Mouse (Mus musculus): ENCODE data around the gene Grik5. TPM values are rescaled to one million over a fixed set of nuclear protein-coding genes. Genes with fewer than 3 reads are reported as not detected.

The Grik5 gene
- total RNA-seq (2018; cell fraction: chromatin; rRNA removed), result 10 to 100 TPM in 2 of 26 experiments, 1 to 10 TPM in 24; 4.0 to 11.9 (median 6.7) TPM
- total RNA-seq (2018; cell fraction: cytosol; rRNA removed), result under 1 TPM in 25 of 26 experiments, not detected in 1; 0.07 to 0.39 (median 0.15) TPM
- 1 to 10 TPM in 25 of 26 experiments, under 1 TPM in 1; 0.97 to 7.7 (median 3.3) TPM for total RNA-seq (2018; cell fraction: nucleus; rRNA removed)
- polyA plus RNA-seq (2018), result 0.22 to 0.47 TPM (median 0.26 TPM) in 3 replicates

DNA sequence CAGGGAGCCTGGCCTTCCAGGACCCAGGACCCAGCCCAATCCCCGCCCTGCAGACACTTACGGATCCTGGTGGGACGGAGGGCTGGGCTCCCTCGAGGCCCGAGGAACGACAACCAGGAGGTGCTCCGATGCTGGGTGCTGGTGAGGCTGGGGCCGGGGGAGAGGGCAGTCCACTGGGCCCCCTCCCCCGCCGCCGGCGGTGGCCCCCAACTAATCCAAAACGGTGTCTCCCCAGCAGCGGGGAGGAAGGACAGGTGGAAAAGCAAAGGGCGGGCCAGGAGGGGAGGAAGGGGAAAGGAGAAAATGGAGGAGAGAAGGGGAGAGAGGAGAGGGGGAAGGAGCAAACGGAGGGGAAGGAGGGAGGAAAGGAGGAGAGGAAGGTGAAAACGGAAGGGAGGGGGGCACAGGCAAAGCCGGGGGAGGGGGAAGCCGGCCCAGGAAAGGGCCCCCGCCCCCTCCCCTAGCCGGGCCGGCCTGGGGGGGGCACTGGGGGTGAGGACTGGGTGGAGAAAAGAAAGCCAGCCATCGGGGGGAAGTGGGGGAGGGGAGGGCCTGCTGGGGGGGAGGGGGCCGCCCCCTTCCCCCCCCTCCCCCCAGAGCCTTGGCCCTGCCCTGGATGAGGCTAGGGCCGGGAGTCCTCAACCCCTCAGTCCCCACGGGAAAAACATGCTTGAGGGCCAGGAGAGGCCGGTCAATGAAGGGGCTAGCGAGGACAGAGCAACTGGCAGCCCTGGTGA lies at the start of gene Grik5, which contains the start of gene Zfp574:
Gene Grik5, minus strand, starts transcription at position 368 of the 737 bp plus-strand sequence.
Gene Zfp574, plus strand, starts transcription at position 589 of the 737 bp plus-strand sequence.
- no peaks in the 10 kb centered on the region for H3K36me3 ChIP-seq (ENCODE audit: inconsistent target)
- no peaks in the 10 kb centered on the region for H3K79me2 ChIP-seq (ENCODE audit: inconsistent target)
- 17% methylated on average over 12 of the region's 28 CpGs for WGBS (ENCODE audit: missing documents)
- H3K27ac ChIP-seq, result no peak within 1 kb of the TSS
- no peak within 1 kb of the TSS for H3K4me3 ChIP-seq (ENCODE audit: inconsistent target)

DNA sequence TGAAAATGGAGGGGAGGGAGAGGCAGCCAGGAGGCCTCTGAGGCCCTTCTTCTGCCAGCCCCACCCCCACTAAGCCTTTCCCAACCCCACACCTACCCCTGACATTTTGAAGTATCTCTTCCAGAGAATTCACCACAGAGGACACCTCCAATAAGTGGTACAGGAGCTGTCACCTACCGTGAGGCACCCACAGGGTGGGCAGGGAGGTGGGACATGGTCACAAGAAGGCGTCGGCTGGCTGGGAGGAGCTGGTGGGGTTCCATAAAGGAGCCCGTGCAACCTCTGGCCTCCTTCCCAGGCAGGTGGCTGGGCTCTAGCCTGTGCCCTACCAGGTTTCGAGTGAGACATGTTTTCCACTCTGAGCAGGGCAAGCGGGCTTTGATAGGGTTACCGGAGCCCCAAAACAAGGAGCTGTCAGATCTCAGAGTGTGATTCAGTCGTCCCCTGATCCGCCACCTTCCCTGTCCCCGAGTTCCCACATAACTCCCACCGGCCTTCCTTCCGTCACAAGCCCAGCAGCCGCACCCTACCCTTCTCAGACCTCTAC lies 49.2 kb upstream of the Grik5 start:
- peaks cover 10% of the 10 kb centered on the region; the same call in 1 of the 2 replicates for H3K36me3 ChIP-seq (ENCODE audit: inconsistent target)
- no peak overlapping the region for H3K4me3 ChIP-seq (ENCODE audit: inconsistent target)
- 81% methylated on average over 13 of the region's 13 CpGs for WGBS (ENCODE audit: missing documents)
- no peak overlapping the region; the same call in 1 of the 2 replicates for H3K27ac ChIP-seq
- H3K79me2 ChIP-seq (ENCODE audit: inconsistent target), result peaks cover 54% of the 10 kb centered on the region; the same call in 1 of the 2 replicates

DNA sequence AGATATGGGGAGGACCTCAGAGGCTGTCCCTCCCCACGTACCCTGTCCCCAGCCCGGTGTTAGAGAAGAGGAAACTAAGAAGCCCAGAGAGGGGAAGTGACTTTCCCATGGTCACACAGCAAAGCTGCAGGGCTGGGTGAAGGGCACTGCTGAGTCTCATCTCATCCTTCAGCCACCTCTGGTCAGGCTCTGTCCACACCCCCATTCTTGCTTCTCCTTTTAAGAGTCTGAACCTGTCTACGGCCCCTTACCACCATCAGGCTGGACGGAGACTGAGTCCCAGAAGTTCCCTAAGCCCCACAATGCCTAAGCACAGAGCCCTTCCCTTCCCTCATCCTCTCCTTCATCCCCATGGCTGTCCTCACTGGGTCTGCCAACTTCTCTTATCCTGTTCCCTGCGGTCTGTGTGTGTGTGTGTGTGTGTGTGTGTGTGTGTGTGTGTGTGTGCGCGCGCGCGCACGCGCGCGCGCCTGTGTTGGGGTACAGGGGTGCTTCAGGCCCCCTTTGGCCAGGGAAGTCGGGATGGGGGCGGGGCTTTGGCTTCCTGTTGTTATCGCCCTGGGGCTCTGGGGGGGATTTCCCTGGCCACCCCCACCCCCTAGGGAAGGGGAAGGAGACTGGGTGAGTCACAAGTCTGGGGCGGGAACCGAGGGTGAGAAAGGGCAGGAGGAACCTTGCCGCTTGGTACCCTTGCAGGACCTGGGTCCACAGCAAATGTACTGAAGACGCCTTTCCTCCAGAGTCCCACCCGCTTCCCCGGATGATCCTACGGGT lies 48.1 kb upstream of the Grik5 start:
- peak overlapping the region; percentile 59 for H3K27ac ChIP-seq
- H3K79me2 ChIP-seq (ENCODE audit: inconsistent target), result peaks cover 43% of the 10 kb centered on the region; the same call in 1 of the 2 replicates
- WGBS (ENCODE audit: missing documents), result 5% methylated on average over 15 of the region's 25 CpGs
- H3K36me3 ChIP-seq (ENCODE audit: inconsistent target), result peaks cover 15% of the 10 kb centered on the region; the same call in 1 of the 2 replicates
- peak overlapping the region; percentile 5; the same call in 1 of the 2 replicates for H3K4me3 ChIP-seq (ENCODE audit: inconsistent target)

DNA sequence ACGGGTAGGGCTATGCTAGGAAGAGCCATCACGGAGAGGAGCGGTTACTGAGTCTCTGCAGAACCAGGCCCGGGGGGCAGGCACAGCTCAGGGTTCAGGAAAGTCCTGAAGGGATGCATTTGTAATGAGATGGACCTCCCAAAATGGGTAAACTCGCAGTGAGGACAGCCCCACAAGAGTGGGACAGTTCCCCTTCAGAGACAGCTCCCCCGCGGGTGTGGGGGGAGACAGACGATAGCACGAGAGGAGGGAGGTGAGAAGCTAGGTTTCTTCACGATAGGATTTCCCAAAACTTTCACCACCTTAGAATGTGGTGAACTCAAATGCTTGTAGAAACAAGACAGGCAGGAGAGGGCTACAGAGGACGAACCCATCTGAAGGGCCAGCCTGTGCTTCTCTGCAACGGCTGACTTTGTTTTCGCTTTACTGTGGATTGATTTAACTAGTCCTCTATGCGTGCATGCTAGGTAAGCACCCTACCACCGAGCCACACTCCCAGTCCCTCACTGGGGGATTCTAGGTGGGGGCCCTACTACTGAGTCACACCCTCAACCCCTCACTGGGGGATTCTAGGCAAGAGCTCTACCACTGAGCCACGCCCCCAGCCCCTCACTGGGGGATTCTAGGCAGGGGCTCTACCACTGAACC lies 40.9 kb upstream of the Grik5 start:
- H3K27ac ChIP-seq, result no peak overlapping the region
- no peaks in the 10 kb centered on the region for H3K79me2 ChIP-seq (ENCODE audit: inconsistent target)
- no peak overlapping the region for H3K4me3 ChIP-seq (ENCODE audit: inconsistent target)
- 92% methylated on average over 15 of the region's 16 CpGs for WGBS (ENCODE audit: missing documents)
- peaks cover 59% of the 10 kb centered on the region for H3K36me3 ChIP-seq (ENCODE audit: inconsistent target)

DNA sequence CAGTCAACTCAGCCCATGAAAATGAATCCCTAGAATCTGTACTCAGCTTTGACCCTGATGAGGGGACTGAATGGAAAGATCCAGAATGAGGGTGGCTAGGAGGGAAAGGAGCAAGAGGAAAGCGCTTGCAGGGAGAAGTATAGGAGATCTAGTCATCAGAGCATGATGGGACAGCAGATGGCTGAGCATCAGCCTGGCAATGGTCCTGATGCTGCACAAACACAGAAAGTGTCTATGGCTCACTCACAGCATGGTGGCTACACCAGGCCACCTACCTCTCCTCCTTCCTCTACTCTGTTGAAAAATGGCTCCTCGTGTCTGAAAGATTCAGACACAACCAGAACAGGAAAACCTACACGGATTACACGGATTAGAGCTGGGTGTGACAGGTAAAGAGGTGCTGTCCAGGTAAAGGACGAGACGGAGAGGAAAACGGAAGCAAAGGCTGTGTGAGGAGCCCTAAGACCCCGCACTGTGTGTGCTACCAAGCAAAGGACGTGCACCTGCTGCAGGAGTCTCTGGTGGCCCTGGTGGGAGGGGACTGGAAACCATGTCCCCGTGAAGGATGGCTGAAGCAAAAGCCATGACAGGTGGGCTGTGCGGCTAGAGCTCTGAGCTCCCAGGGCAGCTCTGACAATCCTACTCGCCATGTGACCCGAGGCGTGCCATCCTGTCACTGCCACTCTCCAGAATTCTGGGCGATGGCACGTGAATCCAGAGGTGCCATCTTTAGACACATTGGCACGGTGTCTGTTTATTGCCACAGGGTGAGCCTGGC lies 40.2 kb upstream of the Grik5 start:
- Histone ChIP-seq H3K36me3 (ENCODE audit: inconsistent target) (peaks cover 54% of the 10 kb centered on the region), H3K79me2 (ENCODE audit: inconsistent target) (no peaks in the 10 kb centered on the region), H3K27ac (no peak overlapping the region), H3K4me3 (ENCODE audit: inconsistent target) (no peak overlapping the region)
- WGBS (ENCODE audit: missing documents), result 95% methylated on average over 17 of the region's 17 CpGs

DNA sequence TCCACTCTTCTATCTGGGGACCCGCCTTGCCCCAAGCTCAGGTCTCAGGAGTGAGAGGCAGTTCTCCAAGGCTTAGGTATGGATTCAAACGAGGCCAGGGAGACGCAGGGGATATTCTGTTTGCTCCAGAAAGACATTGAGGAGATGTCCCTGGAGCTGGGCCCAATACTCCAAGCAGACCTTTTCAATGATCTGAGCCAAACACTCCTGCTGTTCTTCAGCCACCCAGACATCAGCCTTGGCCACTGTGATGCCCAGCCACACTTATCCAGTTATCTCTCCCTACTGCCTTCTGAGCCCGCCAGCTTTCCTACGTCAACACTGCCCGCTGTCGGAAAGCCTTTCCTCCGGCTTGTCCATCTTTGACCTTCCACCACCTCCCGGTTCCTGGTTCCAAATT lies 38.2 kb upstream of the Grik5 start:
- peaks cover 45% of the 10 kb centered on the region for H3K36me3 ChIP-seq (ENCODE audit: inconsistent target)
- H3K79me2 ChIP-seq (ENCODE audit: inconsistent target), result no peaks in the 10 kb centered on the region
- 97% methylated on average over 9 of the region's 9 CpGs for WGBS (ENCODE audit: missing documents)
- no peak overlapping the region for H3K4me3 ChIP-seq (ENCODE audit: inconsistent target)
- no peak overlapping the region for H3K27ac ChIP-seq

DNA sequence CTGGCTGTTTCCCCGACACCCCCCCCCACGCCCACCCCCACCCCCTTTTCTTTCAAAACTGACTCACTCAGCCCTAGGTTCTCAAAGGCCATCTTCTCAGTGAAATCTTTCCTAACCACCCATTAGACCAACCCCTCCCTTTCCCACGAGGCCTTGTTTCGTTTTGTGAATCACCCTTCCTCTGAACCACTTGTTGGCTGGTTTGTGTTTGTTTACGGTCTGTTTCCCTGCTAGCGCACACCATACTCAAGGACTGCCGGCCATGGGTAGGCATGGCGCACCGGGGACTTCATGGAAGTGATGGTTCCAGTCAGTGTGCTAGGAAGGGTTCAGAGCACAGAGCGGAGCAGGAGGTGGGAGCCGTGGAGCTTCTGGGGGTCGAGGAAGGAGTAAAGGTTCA lies 37.2 kb upstream of the Grik5 start:
- WGBS (ENCODE audit: missing documents), result 49% methylated on average over 8 of the region's 12 CpGs
- no peaks in the 10 kb centered on the region for H3K79me2 ChIP-seq (ENCODE audit: inconsistent target)
- peaks cover 35% of the 10 kb centered on the region; the same call in 1 of the 2 replicates for H3K36me3 ChIP-seq (ENCODE audit: inconsistent target)
- no peak overlapping the region for H3K4me3 ChIP-seq (ENCODE audit: inconsistent target)
- H3K27ac ChIP-seq, result no peak overlapping the region

DNA sequence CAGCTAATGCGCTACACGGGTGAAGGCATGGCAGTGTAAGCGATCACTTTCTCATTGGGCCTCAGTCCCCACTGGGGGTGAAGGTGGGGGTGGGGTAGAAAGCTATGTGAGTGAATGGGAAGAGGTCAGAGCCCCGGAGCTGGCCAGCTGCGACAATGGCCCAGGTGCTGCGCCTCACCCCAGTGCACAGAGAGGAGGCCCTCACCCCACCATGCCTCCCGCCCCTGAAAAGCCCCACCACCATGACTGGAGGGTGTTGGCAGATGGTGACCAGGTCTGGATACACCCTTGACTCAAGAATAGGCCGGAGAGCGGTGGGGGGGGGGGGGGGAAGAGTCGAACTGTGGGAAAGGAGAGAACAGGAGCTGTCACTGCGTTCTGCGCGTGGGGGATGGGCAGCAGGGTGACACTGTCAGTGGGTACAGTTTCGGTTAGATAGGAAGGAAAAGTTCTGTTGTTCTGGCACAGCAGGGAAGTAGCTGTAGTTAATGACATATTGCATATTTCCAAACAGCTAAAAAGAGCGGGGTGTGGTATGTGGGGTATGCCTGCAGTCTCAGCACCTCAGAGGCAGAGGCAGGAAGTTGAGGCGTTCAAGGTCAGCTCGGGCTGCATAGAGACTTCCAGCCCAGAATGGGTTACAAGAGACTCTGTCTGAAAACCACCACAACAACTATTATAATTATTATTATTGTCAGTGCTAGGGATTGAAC lies 34.8 kb upstream of the Grik5 start:
- Histone ChIP-seq H3K4me3 (ENCODE audit: inconsistent target) (no peak overlapping the region), H3K79me2 (ENCODE audit: inconsistent target) (no peaks in the 10 kb centered on the region), H3K36me3 (ENCODE audit: inconsistent target) (peaks cover 25% of the 10 kb centered on the region; the same call in 1 of the 2 replicates), H3K27ac (peak overlapping the region; percentile 52)
- WGBS (ENCODE audit: missing documents), result 22% methylated on average over 13 of the region's 17 CpGs

DNA sequence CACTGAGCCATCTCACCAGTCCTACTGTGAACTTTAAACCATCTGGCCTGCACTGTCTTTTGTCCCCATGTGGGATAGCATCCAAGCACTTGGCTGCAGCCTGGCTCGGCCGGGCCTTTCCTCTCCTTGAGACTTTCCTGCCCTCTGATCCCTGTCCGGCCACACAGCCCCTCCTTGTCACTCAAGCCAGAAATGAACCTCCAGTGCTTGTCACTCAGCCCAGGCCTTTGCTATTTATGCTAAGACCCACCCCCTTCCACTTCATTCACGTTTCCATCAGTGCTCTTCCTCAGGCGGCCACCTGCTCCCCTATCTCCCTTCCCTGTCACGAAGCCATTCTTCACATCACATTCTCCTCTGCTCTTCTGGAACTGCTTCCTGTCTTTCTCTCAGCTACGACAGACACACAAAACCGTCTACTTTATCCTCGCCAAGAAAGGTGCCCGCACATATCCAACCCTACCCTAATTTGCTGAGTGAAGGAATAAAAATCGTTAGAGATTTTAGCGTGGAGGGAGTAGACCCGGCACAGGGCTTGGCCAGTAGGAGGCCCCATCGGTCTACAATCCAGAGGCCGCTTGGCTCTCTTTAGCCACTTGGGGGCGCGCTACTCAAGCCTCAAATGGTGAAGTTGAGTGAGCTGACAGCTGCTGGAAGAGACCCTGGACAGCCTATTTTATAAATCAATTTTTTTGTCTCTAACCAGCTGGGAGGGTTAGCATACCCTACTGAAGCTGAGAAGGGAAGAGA lies 33.4 kb upstream of the Grik5 start:
- 28% methylated on average over 17 of the region's 17 CpGs for WGBS (ENCODE audit: missing documents)
- H3K36me3 ChIP-seq (ENCODE audit: inconsistent target), result peaks cover 28% of the 10 kb centered on the region
- no peak overlapping the region for H3K4me3 ChIP-seq (ENCODE audit: inconsistent target)
- no peak overlapping the region for H3K27ac ChIP-seq
- H3K79me2 ChIP-seq (ENCODE audit: inconsistent target), result no peaks in the 10 kb centered on the region

DNA sequence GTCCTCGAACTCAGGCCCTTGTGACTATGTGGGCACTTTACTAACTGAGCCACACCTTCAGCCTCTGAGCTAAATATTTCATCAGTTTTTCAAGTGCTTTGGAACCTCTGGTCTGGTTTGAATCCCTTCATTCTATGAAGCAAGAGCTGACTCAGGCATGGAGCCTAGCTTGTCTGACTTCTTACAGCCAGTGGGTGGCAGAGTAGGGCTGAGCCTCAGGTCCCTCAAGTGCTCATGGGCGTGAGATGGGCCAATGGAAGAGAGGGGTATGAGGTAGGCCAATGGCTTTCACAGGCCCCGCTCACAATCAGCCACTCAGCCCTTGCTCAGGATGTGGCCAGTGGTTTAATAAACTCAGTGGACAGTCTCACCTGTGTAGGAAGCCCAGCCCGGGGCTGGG lies 27.4 kb upstream of the Grik5 start:
- Histone ChIP-seq H3K4me3 (ENCODE audit: inconsistent target) (no peak overlapping the region), H3K36me3 (ENCODE audit: inconsistent target) (peaks cover 75% of the 10 kb centered on the region), H3K79me2 (ENCODE audit: inconsistent target) (no peaks in the 10 kb centered on the region), H3K27ac (no peak overlapping the region)
- WGBS (ENCODE audit: missing documents), result 89% methylated on average over 4 of the region's 4 CpGs

DNA sequence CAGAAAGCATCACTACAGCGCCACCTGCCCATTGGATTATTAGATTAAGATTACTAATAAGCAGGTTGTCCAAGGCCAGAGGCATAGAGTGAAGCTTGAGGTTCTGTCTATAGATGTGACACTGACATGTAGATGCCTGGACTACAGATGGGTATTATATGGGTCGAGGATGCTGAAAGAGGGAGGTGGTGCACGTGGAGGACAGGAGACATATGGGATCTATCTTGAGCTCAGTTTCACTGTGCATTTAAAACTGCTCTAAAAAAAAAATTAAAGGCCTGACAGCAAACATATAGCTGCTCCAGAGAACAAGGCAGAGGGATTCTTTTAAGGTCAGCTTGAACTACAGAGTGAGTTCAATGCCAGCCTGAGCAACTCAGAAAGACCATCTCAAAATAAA lies 26.0 kb upstream of the Grik5 start:
- no peaks in the 10 kb centered on the region for H3K79me2 ChIP-seq (ENCODE audit: inconsistent target)
- peaks cover 87% of the 10 kb centered on the region for H3K36me3 ChIP-seq (ENCODE audit: inconsistent target)
- WGBS (ENCODE audit: missing documents), result 93% methylated on average over 3 of the region's 3 CpGs
- no peak overlapping the region for H3K4me3 ChIP-seq (ENCODE audit: inconsistent target)
- no peak overlapping the region for H3K27ac ChIP-seq

DNA sequence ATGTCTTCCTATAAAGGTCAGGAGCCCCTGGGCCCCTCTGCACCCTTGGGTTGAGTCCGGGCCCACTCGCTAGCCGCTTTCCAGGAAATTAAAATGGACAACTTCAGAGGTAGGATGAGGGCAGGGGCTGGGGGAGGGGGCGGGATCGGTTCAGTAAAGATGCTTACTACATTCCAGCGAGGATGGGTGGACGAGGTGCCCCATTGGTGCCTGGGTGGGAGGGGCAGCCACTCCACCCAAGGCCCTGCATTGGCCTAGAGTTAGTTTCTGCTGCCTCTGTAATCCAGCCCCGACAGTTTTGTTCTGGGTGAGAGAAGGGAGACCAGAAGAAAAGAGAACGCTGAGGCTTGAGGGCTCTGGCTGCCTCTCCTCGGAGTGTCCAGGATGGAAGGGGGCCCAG lies 17.7 kb upstream of the Grik5 start:
- H3K4me3 ChIP-seq (ENCODE audit: inconsistent target), result no peak overlapping the region
- 90% methylated on average over 10 of the region's 10 CpGs for WGBS (ENCODE audit: missing documents)
- no peak overlapping the region for H3K27ac ChIP-seq
- peaks cover 38% of the 10 kb centered on the region; the same call in 1 of the 2 replicates for H3K36me3 ChIP-seq (ENCODE audit: inconsistent target)
- H3K79me2 ChIP-seq (ENCODE audit: inconsistent target), result no peaks in the 10 kb centered on the region
